In the genomic region with DNA sequence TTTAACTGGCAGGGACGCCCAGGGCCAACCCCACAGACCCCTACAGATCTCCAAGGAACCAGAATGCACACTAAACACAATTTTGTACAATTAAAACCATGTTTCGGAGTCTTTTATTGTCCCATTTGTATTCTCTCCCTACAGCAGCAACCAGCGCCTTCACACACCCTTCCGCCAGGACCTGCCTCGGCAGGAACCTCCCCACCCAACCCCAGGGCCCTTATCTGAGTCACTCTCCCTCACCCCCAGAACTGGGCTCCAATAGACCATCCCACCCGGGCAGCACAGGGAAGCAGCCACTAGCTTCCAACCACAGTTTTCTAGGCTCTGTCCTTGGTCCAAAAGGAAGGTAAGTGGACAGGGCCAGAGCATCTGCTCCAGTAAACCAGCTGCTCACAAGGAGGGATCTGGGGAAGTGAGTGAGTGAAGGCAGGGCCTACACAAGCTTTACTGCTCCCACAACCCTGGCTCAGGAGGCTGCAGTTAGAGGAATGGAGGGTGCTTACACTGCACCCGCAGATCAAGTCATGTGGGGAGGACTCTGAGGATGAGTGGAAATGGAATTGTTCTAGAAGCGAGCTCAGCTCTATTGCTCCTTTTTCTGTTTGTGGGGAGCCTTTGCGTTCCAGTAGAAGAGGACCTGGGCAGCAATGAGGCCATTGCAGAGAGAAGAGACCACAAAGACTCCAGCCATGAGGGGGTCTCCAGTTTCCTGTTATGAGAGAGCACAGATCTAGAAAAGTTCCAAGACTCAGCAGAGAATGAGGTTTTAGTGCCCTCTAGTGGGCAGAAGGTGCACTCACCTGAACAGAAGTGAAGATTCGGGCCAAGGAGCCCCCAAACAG, we compare ENCODE assay signal across 9 mouse cellular contexts. TPM values are rescaled to one million over a fixed set of nuclear protein-coding genes. Genes with fewer than 3 reads are reported as not detected.
DNase-seq lines count a peak whose midpoint lies in the region; ATAC-seq and TF ChIP-seq lines count a peak whose summit lies in the region.
"Had no signal": no experiment of that assay in that cellular context is flagged by ENCODE, and none has a peak within 500 bp of the region (broad histone marks: within the 10 kb centered on the region; RNA-seq: fewer than 3 reads in every experiment).

No protein-coding gene starts in this region.

- no peak for TF ChIP-seq POLR2A in testis, adult 2 months (IDR thresholded peaks at IDR 0.05; ENCODE audit: control insufficient read depth, low read depth, low read length)

- WGBS in kidney, embryonic 15.5 days, result 79% methylated on average over 10 of the region's 10 CpGs

- H3K27me3 ChIP-seq in testis, adult 2 months (ENCODE audit: control insufficient read depth, insufficient read depth, low read length), result no peaks in the 10 kb centered on the region
- no peaks in the 10 kb centered on the region for H3K27me3 ChIP-seq in kidney, embryonic 15.5 days

- peak; percentile 61 for ATAC-seq in erythroblast, adult 5-6 weeks (replicated peaks; ENCODE audit: low FRiP score, poor library complexity, severe bottlenecking)
- ATAC-seq in kidney, embryonic 15.5 days (replicated peaks; ENCODE audit: low FRiP score), result no peak

- H3K4me3 ChIP-seq in testis, adult 2 months (ENCODE audit: control insufficient read depth, low read depth, low read length), result no peak overlapping the region
- H3K4me3 ChIP-seq in kidney, embryonic 15.5 days (replicated peaks), result no peak overlapping the region

- no peaks in the 10 kb centered on the region for H3K9me3 ChIP-seq in kidney, embryonic 15.5 days (replicated peaks)

- no peak overlapping the region for H3K27ac ChIP-seq in testis, adult 2 months (ENCODE audit: control insufficient read depth, insufficient read depth, low read depth, low read length)
- 0 out of 2 replicates have a peak overlapping the region, but pooled peaks have one; percentile 3 for H3K27ac ChIP-seq in kidney, embryonic 15.5 days

- peaks cover 5% of the 10 kb centered on the region; the same call in 1 of the 2 replicates for H3K36me3 ChIP-seq in testis, adult 2 months (ENCODE audit: control insufficient read depth, insufficient read depth, low read length)
- peaks cover 70% of the 10 kb centered on the region for H3K36me3 ChIP-seq in kidney, embryonic 15.5 days

- DNase-seq in adrenal gland, postnatal 25 days, result peak; percentile 18
- no peak for DNase-seq in adrenal gland, adult 2 months
- DNase-seq in testis, postnatal 14 days (ENCODE audit: low spot score), result no peak
- DNase-seq in lung, postnatal 36 days, result peak; percentile 73
- DNase-seq in thymus, postnatal 10 days (ENCODE audit: low spot score in 2 of 2), result peak; percentile 40 to 73

- H3K9ac ChIP-seq in kidney, embryonic 15.5 days, result no peak overlapping the region

- peak; percentile 45; the same call in 1 of the 2 replicates for TF ChIP-seq CTCF in testis, adult 2 months (IDR thresholded peaks at IDR 0.05; ENCODE audit: control insufficient read depth, insufficient read depth, insufficient replicate concordance, low read depth, low read length)

- no peak overlapping the region for H3K4me2 ChIP-seq in kidney, embryonic 15.5 days

- H3K4me1 ChIP-seq in testis, adult 2 months (ENCODE audit: control insufficient read depth, insufficient read depth, low read length), result peaks cover 18% of the 10 kb centered on the region
- H3K4me1 ChIP-seq in kidney, embryonic 15.5 days, result peaks cover 46% of the 10 kb centered on the region

RNA-seq across cellular contexts. Expression of gene Sox15, which starts 1.7 kb away (rescaled TPM):
- 0.39 TPM in 1 of 2 replicates, not detected in the other for total RNA-seq in adrenal gland, postnatal 25 days (2021)
- total RNA-seq in adrenal gland, adult 2 months (2021), result not detected
- 0.24 TPM in 1 of 2 replicates, not detected in the other for polyA plus RNA-seq in adrenal gland, adult 2 months (2012; rRNA removed)
- polyA plus RNA-seq in testis, adult 2 months (2012; rRNA removed), result 0.25 and 0.38 TPM in 2 replicates
- total RNA-seq in erythroblast, adult 5-6 weeks (2015; ENCODE audit: low replicate concordance), result not detected in 2 replicates
- total RNA-seq in erythroblast, adult 5-6 weeks (2017; ENCODE audit: low replicate concordance), result not detected in 2 replicates
- 0.18 and 0.19 TPM in 2 replicates for polyA plus RNA-seq in kidney, embryonic 15.5 days (2015; fragmentation: Nextera tagmentation; extraction: Ambion mirVana)
- total RNA-seq: heart, postnatal 14 days had no signal

RNA-seq across cellular contexts. Expression of gene Mpdu1, which starts 5.6 kb away (rescaled TPM):
- 123 and 137 TPM in 2 replicates for total RNA-seq in adrenal gland, postnatal 25 days (2021)
- 100 to 1,000 TPM; 109 to 127 TPM for total RNA-seq in adrenal gland, adult 2 months (2021)
- polyA plus RNA-seq in adrenal gland, adult 2 months (2012; rRNA removed), result 179 and 196 TPM in 2 replicates
- polyA plus RNA-seq in testis, adult 2 months (2012; rRNA removed), result 41.9 and 42.5 TPM in 2 replicates
- total RNA-seq in erythroblast, adult 5-6 weeks (2015; ENCODE audit: low replicate concordance), result 2.9 and 15.6 TPM in 2 replicates
- 6.4 and 19.6 TPM in 2 replicates for total RNA-seq in erythroblast, adult 5-6 weeks (2017; ENCODE audit: low replicate concordance)
- 71.8 and 78.0 TPM in 2 replicates for polyA plus RNA-seq in kidney, embryonic 15.5 days (2015; fragmentation: Nextera tagmentation; extraction: Ambion mirVana)

RNA-seq across cellular contexts. Expression of gene Cd68, which starts 9.1 kb away (rescaled TPM):
- total RNA-seq in adrenal gland, postnatal 25 days (2021), result 14.2 and 22.6 TPM in 2 replicates
- 10 to 100 TPM; 16.8 to 53.0 TPM for total RNA-seq in adrenal gland, adult 2 months (2021)
- polyA plus RNA-seq in adrenal gland, adult 2 months (2012; rRNA removed), result 24.5 and 36.9 TPM in 2 replicates
- 3.9 and 4.4 TPM in 2 replicates for polyA plus RNA-seq in testis, adult 2 months (2012; rRNA removed)
- 42.6 and 48.8 TPM in 2 replicates for total RNA-seq in erythroblast, adult 5-6 weeks (2015; ENCODE audit: low replicate concordance)
- 20.9 and 44.4 TPM in 2 replicates for total RNA-seq in erythroblast, adult 5-6 weeks (2017; ENCODE audit: low replicate concordance)
- polyA plus RNA-seq in kidney, embryonic 15.5 days (2015; fragmentation: Nextera tagmentation; extraction: Ambion mirVana), result 10.0 and 14.1 TPM in 2 replicates

RNA-seq across cellular contexts. Expression of gene Eif4a1, which starts 15.4 kb away (rescaled TPM):
- total RNA-seq in adrenal gland, postnatal 25 days (2021), result 624 and 654 TPM in 2 replicates
- total RNA-seq in adrenal gland, adult 2 months (2021), result 100 to 1,000 TPM; 509 to 543 TPM
- polyA plus RNA-seq in adrenal gland, adult 2 months (2012; rRNA removed), result 85.0 and 144 TPM in 2 replicates
- 166 and 210 TPM in 2 replicates for polyA plus RNA-seq in testis, adult 2 months (2012; rRNA removed)
- total RNA-seq in erythroblast, adult 5-6 weeks (2015; ENCODE audit: low replicate concordance), result 177 and 204 TPM in 2 replicates
- total RNA-seq in erythroblast, adult 5-6 weeks (2017; ENCODE audit: low replicate concordance), result 163 and 169 TPM in 2 replicates
- polyA plus RNA-seq in kidney, embryonic 15.5 days (2015; fragmentation: Nextera tagmentation; extraction: Ambion mirVana), result 586 and 589 TPM in 2 replicates

RNA-seq across cellular contexts. Expression of gene Fxr2, which starts 24.0 kb away (rescaled TPM):
- total RNA-seq in adrenal gland, postnatal 25 days (2021), result 89.7 and 101 TPM in 2 replicates
- total RNA-seq in adrenal gland, adult 2 months (2021), result 100 to 1,000 TPM in 1 of 2 experiments, 10 to 100 TPM in 1; 69.6 to 105 TPM
- 69.8 and 81.6 TPM in 2 replicates for polyA plus RNA-seq in adrenal gland, adult 2 months (2012; rRNA removed)
- 63.3 and 69.1 TPM in 2 replicates for polyA plus RNA-seq in testis, adult 2 months (2012; rRNA removed)
- total RNA-seq in erythroblast, adult 5-6 weeks (2015; ENCODE audit: low replicate concordance), result 12.3 and 19.2 TPM in 2 replicates
- 14.4 and 26.6 TPM in 2 replicates for total RNA-seq in erythroblast, adult 5-6 weeks (2017; ENCODE audit: low replicate concordance)
- polyA plus RNA-seq in kidney, embryonic 15.5 days (2015; fragmentation: Nextera tagmentation; extraction: Ambion mirVana), result 29.2 TPM in 2 replicates

Comparison
In these comparisons a context has a peak if more than half of its experiments do, and no peak if none do; other contexts are left out.
1. DNase-seq: peak in adrenal gland, postnatal 25 days (single experiment), lung, postnatal 36 days (single experiment) and thymus, postnatal 10 days (2 of 2); none in adrenal gland, adult 2 months (single experiment) and testis, postnatal 14 days (single experiment).